Mouse (Mus musculus) thymus, adult 2 months (tissue): ENCODE results near the gene Hnrnpdl.

Source experiments
- CTCF ChIP-seq: fragments of 200-500 bp; IDR thresholded peaks from 2 replicates; pipeline ENCODE4 v1.5.1; 2012; ENCODE audit warnings: mild to moderate bottlenecking, control low read depth, low read length, moderate library complexity, borderline replicate concordance; ENCODE audit not compliant: control insufficient read depth, poor library complexity, insufficient read depth; ENCODE audit errors: extremely low read depth
- POLR2A ChIP-seq: fragments of 200-500 bp; IDR thresholded peaks from 2 replicates; pipeline ENCODE4 v1.6.1; 2012; ENCODE audit warnings: mild to moderate bottlenecking, low read length, control low read depth, moderate library complexity; ENCODE audit not compliant: control insufficient read depth, poor library complexity, insufficient read depth; ENCODE audit errors: extremely low read depth

GRCm38 (mm10) chr5:100000500-100000899 lies 39.0 kb downstream of the Hnrnpdl start:
- TF ChIP-seq CTCF (no peak), POLR2A (no peak)
